Mouse (Mus musculus) hindbrain, embryonic 13.5 days (tissue): ENCODE measurements around the gene Sprr1a. TPM values are rescaled to one million over a fixed set of nuclear protein-coding genes. Genes with fewer than 3 reads are reported as not detected.

ENCODE experiments used
- ATAC-seq: fragments of 200-750 bp; cut with Nextera tagmentation; 2 replicates; pipeline ENCODE4 v1.8.0; 2017; ENCODE audit warnings: moderate TSS enrichment; ENCODE audit not compliant: low FRiP score
- H3K27ac ChIP-seq: fragments of 300-500 bp; sonication (generic); 2 replicates; pipeline ENCODE4 v1.5.1; 2015; ENCODE audit warnings: inconsistent platforms, mild to moderate bottlenecking, moderate library complexity
- H3K27me3 ChIP-seq: fragments of 300-500 bp; sonication (generic); 2 replicates; pipeline ENCODE4 v1.6.1; 2015; ENCODE audit warnings: mild to moderate bottlenecking, inconsistent platforms
- H3K36me3 ChIP-seq: fragments of 300-500 bp; sonication (generic); 2 replicates; pipeline ENCODE4 v1.6.1; 2015; ENCODE audit warnings: mild to moderate bottlenecking, inconsistent platforms
- H3K4me1 ChIP-seq: fragments of 300-500 bp; sonication (generic); replicated peaks from 2 replicates; pipeline ENCODE4 v1.6.1; 2015; ENCODE audit warnings: inconsistent platforms
- H3K4me2 ChIP-seq: fragments of 300-500 bp; sonication (generic); 2 replicates; pipeline ENCODE4 v1.6.1; 2015; ENCODE audit warnings: inconsistent platforms, mild to moderate bottlenecking, moderate library complexity
- H3K4me3 ChIP-seq: fragments of 300-500 bp; sonication (generic); 2 replicates; pipeline ENCODE4 v1.5.1; 2015; ENCODE audit warnings: mild to moderate bottlenecking, inconsistent platforms
- H3K9ac ChIP-seq: fragments of 300-500 bp; sonication (generic); 2 replicates; pipeline ENCODE4 v1.6.1; 2015; ENCODE audit warnings: mild to moderate bottlenecking, inconsistent platforms
- H3K9me3 ChIP-seq: fragments of 300-500 bp; sonication (generic); 2 replicates; pipeline ENCODE4 v1.6.1; 2016; ENCODE audit warnings: inconsistent platforms
- WGBS: fragments of 180-500 bp; shearing (Covaris S2); methylation state at CpG from one replicate; pipeline ENCODE4 v1.1.7; 2015; 5-methylcytosine and 5-hydroxymethylcytosine counted together
- polyA plus RNA-seq: library from polyadenylated mRNA; unstranded; fragments of >200 nt; fragmentation: Nextera tagmentation; extraction: Ambion mirVana; gene quantifications from 2 replicates; pipeline ENCODE4 v1.2.1, GENCODE M21; 2015

Sprr1a gene
- polyA plus RNA-seq, 1 experiment from 2014 or later: not detected

DNA sequence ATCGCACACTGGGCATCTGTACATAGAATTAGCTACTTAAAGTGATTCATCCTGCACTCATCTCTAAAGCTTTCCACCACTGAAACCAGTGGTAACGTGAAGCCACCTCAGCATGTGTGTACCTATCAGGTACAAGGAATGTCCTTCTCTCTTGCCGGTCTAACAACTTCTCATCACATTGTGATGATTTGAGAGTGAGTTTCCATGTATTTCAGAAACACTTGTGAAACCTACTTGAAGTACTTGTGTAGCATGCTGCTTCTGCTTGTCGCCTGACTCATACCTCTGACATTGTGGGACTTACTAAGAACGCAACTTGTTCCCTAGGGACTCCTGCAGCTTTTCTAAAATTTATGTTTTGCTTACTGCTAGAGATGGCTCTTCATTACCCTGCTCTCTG, 30.5 kb downstream of the Sprr1a start:
- Histone ChIP-seq H3K9me3 (no peaks in the 10 kb centered on the region), H3K4me3 (no peak overlapping the region), H3K27ac (no peak overlapping the region), H3K27me3 (no peaks in the 10 kb centered on the region), H3K9ac (no peak overlapping the region), H3K4me1 (no peaks in the 10 kb centered on the region), H3K4me2 (no peak overlapping the region), H3K36me3 (no peaks in the 10 kb centered on the region)
- no peak for ATAC-seq
- WGBS: 93% methylated on average over 5 of the region's 5 CpGs

DNA sequence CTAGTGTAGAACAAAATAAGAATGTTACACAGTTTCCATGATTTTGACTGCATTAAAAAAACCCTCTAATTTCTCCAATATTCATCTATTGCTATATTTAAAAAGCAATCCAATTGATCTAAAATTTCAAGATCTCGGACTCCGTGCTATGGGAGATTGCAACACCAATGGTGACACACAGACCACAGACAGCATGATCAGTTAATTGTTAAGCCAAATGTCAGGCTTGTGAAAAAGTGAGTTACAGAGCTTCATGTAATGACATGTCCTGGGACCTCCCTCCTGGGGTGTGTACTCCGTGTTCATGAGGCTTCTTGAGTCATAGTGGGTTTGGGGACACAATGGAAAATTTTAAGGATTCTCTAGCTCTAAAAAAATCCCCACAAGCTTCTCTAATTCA, 45.5 kb downstream of the Sprr1a start:
- no peak overlapping the region for H3K27ac ChIP-seq
- H3K4me1 ChIP-seq: no peaks in the 10 kb centered on the region
- H3K4me2 ChIP-seq: no peak overlapping the region
- no peaks in the 10 kb centered on the region for H3K36me3 ChIP-seq
- H3K27me3 ChIP-seq: no peaks in the 10 kb centered on the region
- H3K9ac ChIP-seq: no peak overlapping the region
- 96% methylated on average over 3 of the region's 3 CpGs for WGBS
- no peak for ATAC-seq
- no peak overlapping the region for H3K4me3 ChIP-seq
- H3K9me3 ChIP-seq: no peaks in the 10 kb centered on the region

DNA sequence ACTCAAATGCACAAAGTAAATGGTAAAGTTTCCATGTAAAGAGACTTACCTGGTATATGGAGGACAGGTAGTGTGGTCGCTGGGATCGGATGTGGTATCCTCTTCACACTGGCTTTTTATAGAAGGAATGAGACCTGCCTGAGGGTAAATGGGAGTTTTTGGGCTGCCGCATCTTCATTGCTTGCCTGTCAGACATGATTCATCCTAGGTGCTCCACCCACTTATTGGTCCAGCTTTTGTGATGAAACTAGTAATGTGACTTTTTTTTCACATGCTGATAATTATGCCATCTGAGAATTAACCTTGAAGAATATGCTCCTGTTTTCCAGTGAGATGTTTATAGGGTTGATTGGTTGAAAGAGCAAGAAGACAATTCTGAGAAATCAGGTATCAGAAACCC, 47.0 kb downstream of the Sprr1a start, which contains the start of gene Sprr1b:
Gene Sprr1b, minus strand, starts transcription at position 101 of the 400 bp plus-strand sequence.
- no peak within 1 kb of the TSS for H3K4me2 ChIP-seq
- WGBS: 88% methylated on average over 3 of the region's 3 CpGs
- ATAC-seq: no peak
- H3K9me3 ChIP-seq: no peaks in the 10 kb centered on the region
- no peak within 1 kb of the TSS for H3K4me3 ChIP-seq
- H3K4me1 ChIP-seq: no peaks in the 10 kb centered on the region
- H3K27me3 ChIP-seq: no peaks in the 10 kb centered on the region
- no peak within 1 kb of the TSS for H3K9ac ChIP-seq
- no peaks in the 10 kb centered on the region for H3K36me3 ChIP-seq
- no peak within 1 kb of the TSS for H3K27ac ChIP-seq

Other genes with a start within 250 kb of the Sprr1a start
- not detected in 2 replicates for gene Sprr2a3, start 200.5 kb downstream of the Sprr1a start, polyA plus RNA-seq
- 0.35 TPM in 1 of 2 replicates, not detected in the other for gene Sprr2b, start 169.3 kb downstream of the Sprr1a start, polyA plus RNA-seq
- gene Sprr2d, start 146.8 kb downstream of the Sprr1a start, polyA plus RNA-seq: not detected in 2 replicates
- not detected in 2 replicates for gene Sprr2e, start 133.8 kb downstream of the Sprr1a start, polyA plus RNA-seq
- not detected in 2 replicates for gene Sprr2f, start 120.7 kb downstream of the Sprr1a start, polyA plus RNA-seq
- gene Sprr2h, start 100.2 kb downstream of the Sprr1a start, polyA plus RNA-seq: not detected in 2 replicates
- gene Sprr2i, start 77.9 kb downstream of the Sprr1a start, polyA plus RNA-seq: not detected in 2 replicates
- gene Sprr2j-ps, start 67.8 kb downstream of the Sprr1a start, polyA plus RNA-seq: not detected in 2 replicates
- 9.0 and 11.1 TPM in 2 replicates for gene Gm9774, start 56.5 kb downstream of the Sprr1a start, polyA plus RNA-seq
- not detected in 2 replicates for gene Sprr2k, start 53.3 kb downstream of the Sprr1a start, polyA plus RNA-seq
- not detected in 2 replicates for gene Sprr1b, start 47.1 kb downstream of the Sprr1a start, polyA plus RNA-seq
- not detected in 2 replicates for gene Sprr3, start 27.2 kb downstream of the Sprr1a start, polyA plus RNA-seq
- gene Sprr4, start 14.6 kb upstream of the Sprr1a start, polyA plus RNA-seq: not detected in 2 replicates
- gene 2310046K23Rik, start 48.6 kb upstream of the Sprr1a start, polyA plus RNA-seq: not detected in 2 replicates
- not detected in 2 replicates for gene Ivl, start 87.8 kb upstream of the Sprr1a start, polyA plus RNA-seq
- gene Smcp, start 103.1 kb upstream of the Sprr1a start, polyA plus RNA-seq: not detected in 2 replicates
- not detected in 2 replicates for gene 2210017I01Rik, start 121.6 kb upstream of the Sprr1a start, polyA plus RNA-seq
- not detected in 2 replicates for gene Lce6a, start 135.8 kb upstream of the Sprr1a start, polyA plus RNA-seq
- gene Lce1a1, start 162.4 kb upstream of the Sprr1a start, polyA plus RNA-seq: not detected in 2 replicates
- gene Lce1b, start 171.0 kb upstream of the Sprr1a start, polyA plus RNA-seq: not detected in 2 replicates
- gene Lce1a2, start 184.4 kb upstream of the Sprr1a start, polyA plus RNA-seq: not detected in 2 replicates
- not detected in 2 replicates for gene Lce1c, start 193.4 kb upstream of the Sprr1a start, polyA plus RNA-seq
- gene Lce1d, start 201.3 kb upstream of the Sprr1a start, polyA plus RNA-seq: not detected in 2 replicates
- not detected in 2 replicates for gene Lce1e, start 223.2 kb upstream of the Sprr1a start, polyA plus RNA-seq
- not detected in 2 replicates for gene Lce1f, start 234.5 kb upstream of the Sprr1a start, polyA plus RNA-seq